Mouse (Mus musculus): Measurements from ENCODE around the gene Foxf2. TPM values are rescaled to one million over a fixed set of nuclear protein-coding genes. Genes with fewer than 3 reads are reported as not detected.

Foxf2 gene
- polyA plus RNA-seq, 1 experiment from 2014 or later: 3.5 TPM

GRCm38 (mm10) chr13:31627864-31628690 is 2.5 kb downstream of the Foxf2 start:
- no peak overlapping the region for H3K27ac ChIP-seq
- no peaks in the 10 kb centered on the region for H3K36me3 ChIP-seq (replicated peaks)
- DNase-seq (ENCODE audit: extremely low spot score, low spot score): peak; percentile 30
- peak overlapping the region; percentile 55 for H3K4me3 ChIP-seq
- peaks cover 100% of the 10 kb centered on the region for H3K27me3 ChIP-seq (ENCODE audit: poor library complexity, severe bottlenecking)
- peaks cover 53% of the 10 kb centered on the region for H3K4me1 ChIP-seq
- 2% methylated on average over 8 of the region's 8 CpGs for WGBS
- H3K9me3 ChIP-seq: no peaks in the 10 kb centered on the region

GRCm38 (mm10) chr13:31628691-31629180 is 3.1 kb downstream of the Foxf2 start:
- WGBS: under 1% methylated on average over 14 of the region's 14 CpGs
- Histone ChIP-seq H3K27ac (no peak overlapping the region), H3K4me3 (peak overlapping the region; percentile 55)

GRCm38 (mm10) chr13:31629321-31629851 is 3.8 kb downstream of the Foxf2 start:
- H3K4me3 ChIP-seq: peak overlapping the region; percentile 55
- H3K4me1 ChIP-seq: peaks cover 46% of the 10 kb centered on the region
- WGBS: under 1% methylated on average over 40 of the region's 40 CpGs
- no peaks in the 10 kb centered on the region for H3K36me3 ChIP-seq (replicated peaks)
- H3K27me3 ChIP-seq (ENCODE audit: poor library complexity, severe bottlenecking): peaks cover 96% of the 10 kb centered on the region
- peak; percentile 45 for DNase-seq (ENCODE audit: extremely low spot score, low spot score)
- no peak overlapping the region for H3K27ac ChIP-seq
- no peaks in the 10 kb centered on the region for H3K9me3 ChIP-seq

More at GRCm38 (mm10) chr13:31628691-31629180, 3.1 kb downstream of the Foxf2 start:
- Histone ChIP-seq H3K4me1 (peaks cover 53% of the 10 kb centered on the region), H3K27me3 (ENCODE audit: poor library complexity, severe bottlenecking) (peaks cover 100% of the 10 kb centered on the region), H3K9me3 (no peaks in the 10 kb centered on the region), H3K36me3 (replicated peaks) (no peaks in the 10 kb centered on the region)
- peak; percentile 35 for DNase-seq (ENCODE audit: extremely low spot score, low spot score)

GRCm38 (mm10) chr13:31630051-31630450 is 4.4 kb downstream of the Foxf2 start:
- WGBS: 2% methylated on average over 12 of the region's 12 CpGs
- Histone ChIP-seq H3K4me3 (peak overlapping the region; percentile 55; the same call in 1 of the 2 replicates), H3K9me3 (no peaks in the 10 kb centered on the region), H3K4me1 (peaks cover 40% of the 10 kb centered on the region), H3K36me3 (replicated peaks) (no peaks in the 10 kb centered on the region), H3K27me3 (ENCODE audit: poor library complexity, severe bottlenecking) (peaks cover 89% of the 10 kb centered on the region), H3K27ac (no peak overlapping the region)
- DNase-seq (ENCODE audit: extremely low spot score, low spot score): peak; percentile 30

GRCm38 (mm10) chr13:31630551-31630950 is 4.9 kb downstream of the Foxf2 start:
- Histone ChIP-seq H3K36me3 (replicated peaks) (no peaks in the 10 kb centered on the region), H3K4me1 (peaks cover 35% of the 10 kb centered on the region), H3K9me3 (no peaks in the 10 kb centered on the region), H3K27me3 (ENCODE audit: poor library complexity, severe bottlenecking) (peaks cover 84% of the 10 kb centered on the region), H3K4me3 (no peak overlapping the region), H3K27ac (no peak overlapping the region)
- WGBS: 2% methylated on average over 10 of the region's 10 CpGs
- DNase-seq (ENCODE audit: extremely low spot score, low spot score): peak; percentile 34

- no peaks in the 10 kb centered on the region for H3K9me3 ChIP-seq
- peaks cover 27% of the 10 kb centered on the region for H3K4me1 ChIP-seq
- no peak for DNase-seq (ENCODE audit: extremely low spot score, low spot score)
- peaks cover 76% of the 10 kb centered on the region for H3K27me3 ChIP-seq (ENCODE audit: poor library complexity, severe bottlenecking)
- WGBS: 15% methylated on average over 3 of the region's 3 CpGs
- H3K27ac ChIP-seq: no peak overlapping the region
- no peak overlapping the region for H3K4me3 ChIP-seq
- H3K36me3 ChIP-seq (replicated peaks): no peaks in the 10 kb centered on the region
Measured at GRCm38 (mm10) chr13:31631291-31631690, 5.7 kb downstream of the Foxf2 start.

GRCm38 (mm10) chr13:31632450-31632849 is 6.8 kb downstream of the Foxf2 start:
- H3K4me1 ChIP-seq: peaks cover 18% of the 10 kb centered on the region
- H3K27me3 ChIP-seq (ENCODE audit: poor library complexity, severe bottlenecking): peaks cover 65% of the 10 kb centered on the region
- DNase-seq (ENCODE audit: extremely low spot score, low spot score): peak; percentile 79
- no peak overlapping the region for H3K27ac ChIP-seq
- no peaks in the 10 kb centered on the region for H3K9me3 ChIP-seq
- no peak overlapping the region for H3K4me3 ChIP-seq
- WGBS: under 1% methylated on average over 13 of the region's 13 CpGs
- no peaks in the 10 kb centered on the region for H3K36me3 ChIP-seq (replicated peaks)

- WGBS: 74% methylated on average over 4 of the region's 4 CpGs
- Histone ChIP-seq H3K9me3 (no peaks in the 10 kb centered on the region), H3K27ac (no peak overlapping the region), H3K4me3 (no peak overlapping the region), H3K27me3 (ENCODE audit: poor library complexity, severe bottlenecking) (peaks cover 57% of the 10 kb centered on the region), H3K4me1 (peaks cover 18% of the 10 kb centered on the region), H3K36me3 (replicated peaks) (no peaks in the 10 kb centered on the region)
- DNase-seq (ENCODE audit: extremely low spot score, low spot score): no peak
Measured at GRCm38 (mm10) chr13:31633259-31633658, 7.6 kb downstream of the Foxf2 start.

- no peaks in the 10 kb centered on the region for H3K36me3 ChIP-seq (replicated peaks)
- 0 out of 2 replicates have a peak, but pooled peaks cover under 1% of the 10 kb centered on the region for H3K4me1 ChIP-seq
- H3K9me3 ChIP-seq: no peaks in the 10 kb centered on the region
- H3K27me3 ChIP-seq (ENCODE audit: poor library complexity, severe bottlenecking): peaks cover 34% of the 10 kb centered on the region
- H3K27ac ChIP-seq: no peak overlapping the region
- 65% methylated on average over 4 of the region's 4 CpGs for WGBS
- DNase-seq (ENCODE audit: extremely low spot score, low spot score): no peak
- no peak overlapping the region for H3K4me3 ChIP-seq
Measured at GRCm38 (mm10) chr13:31635546-31635945, 9.9 kb downstream of the Foxf2 start.

- 83% methylated on average over 5 of the region's 5 CpGs for WGBS
- Histone ChIP-seq H3K4me1 (peaks cover 4% of the 10 kb centered on the region; the same call in 1 of the 2 replicates), H3K27ac (no peak overlapping the region), H3K27me3 (ENCODE audit: poor library complexity, severe bottlenecking) (no peaks in the 10 kb centered on the region), H3K9me3 (no peaks in the 10 kb centered on the region), H3K36me3 (replicated peaks) (no peaks in the 10 kb centered on the region), H3K4me3 (no peak overlapping the region)
- DNase-seq (ENCODE audit: extremely low spot score, low spot score): no peak
Measured at GRCm38 (mm10) chr13:31641517-31641916, 15.9 kb downstream of the Foxf2 start.

- H3K27ac ChIP-seq: no peak overlapping the region
- H3K9me3 ChIP-seq: no peaks in the 10 kb centered on the region
- 0 out of 2 replicates have a peak, but pooled peaks cover 3% of the 10 kb centered on the region for H3K4me1 ChIP-seq
- H3K4me3 ChIP-seq: no peak overlapping the region
- no peaks in the 10 kb centered on the region for H3K36me3 ChIP-seq (replicated peaks)
- H3K27me3 ChIP-seq (ENCODE audit: poor library complexity, severe bottlenecking): no peaks in the 10 kb centered on the region; the same call in 1 of the 2 replicates
- no peak for DNase-seq (ENCODE audit: extremely low spot score, low spot score)
- 78% methylated on average over 20 of the region's 20 CpGs for WGBS
Measured at GRCm38 (mm10) chr13:31652131-31652745, 26.6 kb downstream of the Foxf2 start.

GRCm38 (mm10) chr13:31656249-31656648 is 30.6 kb downstream of the Foxf2 start:
- Histone ChIP-seq H3K9me3 (no peaks in the 10 kb centered on the region), H3K4me3 (no peak overlapping the region), H3K4me1 (peaks cover 7% of the 10 kb centered on the region), H3K27me3 (ENCODE audit: poor library complexity, severe bottlenecking) (peaks cover 13% of the 10 kb centered on the region), H3K36me3 (replicated peaks) (no peaks in the 10 kb centered on the region), H3K27ac (no peak overlapping the region)
- no peak for DNase-seq (ENCODE audit: extremely low spot score, low spot score)
- WGBS: 53% methylated on average over 4 of the region's 4 CpGs
